Mouse (Mus musculus): ENCODE measurements at regions not wholly inside any gene's neighbourhood (a gene's known extent, or its start where the extent isn't known, plus 50 kb on each side); places are given as distances from the start of the nearest gene placed in this dataset.
"Not testable (repeated sequence)": the region's sequence is repeated elsewhere in the genome, so short reads cannot be mapped to it uniquely, and the experiment has no call there.

- DNase-seq (ENCODE audit: low spot score) = no peak
These were observed 152.6 kb upstream of the Frmd4a start for GRCm38 (mm10) chr2:3864872-3865271.

DNA sequence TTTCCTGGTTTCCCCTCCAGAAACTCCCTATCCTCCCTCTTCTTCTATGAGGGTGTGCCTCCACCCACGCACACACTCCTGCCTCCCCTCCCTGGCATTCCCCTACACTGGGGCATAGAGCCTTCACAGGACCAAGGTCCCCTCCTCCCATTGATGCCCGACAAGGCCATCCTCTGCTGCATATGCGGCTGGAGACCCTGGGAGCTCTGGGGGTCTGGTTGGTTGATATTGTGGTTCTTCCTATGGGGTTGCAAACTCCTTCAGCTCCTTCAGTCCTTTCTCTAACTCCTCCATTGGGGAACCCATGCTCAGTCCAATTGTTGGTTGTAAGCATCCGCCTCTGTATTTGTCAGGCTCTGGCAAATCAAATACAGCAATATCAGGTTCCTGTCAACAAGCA is 150.8 kb upstream of the Frmd4a start:
- DNase-seq (ENCODE audit: low spot score) = not testable (repeated sequence)

GRCm38 (mm10) chr2:3869701-3870100 is 147.8 kb upstream of the Frmd4a start:
- no peak for DNase-seq (ENCODE audit: low spot score)

DNA sequence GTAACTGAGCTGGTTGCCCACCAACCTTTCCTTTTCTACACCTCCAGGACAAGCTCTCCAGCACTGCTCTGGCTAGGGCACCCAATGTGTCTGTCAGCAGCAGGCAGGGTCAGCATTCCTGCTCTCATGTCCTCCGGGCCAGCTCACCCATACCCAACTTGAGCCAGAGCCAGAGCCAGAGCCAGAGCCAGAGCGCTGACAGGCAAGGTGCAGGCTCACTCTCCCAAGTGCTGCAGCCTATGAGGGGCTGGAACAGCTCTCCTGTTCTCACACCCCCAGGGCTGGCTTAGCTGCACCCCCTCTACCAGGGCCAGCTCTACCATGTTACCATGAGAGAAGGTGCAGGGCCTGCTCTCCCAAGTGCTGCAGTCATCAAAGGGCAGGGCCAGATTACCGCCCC is 145.8 kb upstream of the Frmd4a start:
- DNase-seq (ENCODE audit: low spot score) = no peak

- no peak for DNase-seq (ENCODE audit: low spot score)
These were observed 130.5 kb upstream of the Frmd4a start for GRCm38 (mm10) chr2:3887000-3887399.

DNA sequence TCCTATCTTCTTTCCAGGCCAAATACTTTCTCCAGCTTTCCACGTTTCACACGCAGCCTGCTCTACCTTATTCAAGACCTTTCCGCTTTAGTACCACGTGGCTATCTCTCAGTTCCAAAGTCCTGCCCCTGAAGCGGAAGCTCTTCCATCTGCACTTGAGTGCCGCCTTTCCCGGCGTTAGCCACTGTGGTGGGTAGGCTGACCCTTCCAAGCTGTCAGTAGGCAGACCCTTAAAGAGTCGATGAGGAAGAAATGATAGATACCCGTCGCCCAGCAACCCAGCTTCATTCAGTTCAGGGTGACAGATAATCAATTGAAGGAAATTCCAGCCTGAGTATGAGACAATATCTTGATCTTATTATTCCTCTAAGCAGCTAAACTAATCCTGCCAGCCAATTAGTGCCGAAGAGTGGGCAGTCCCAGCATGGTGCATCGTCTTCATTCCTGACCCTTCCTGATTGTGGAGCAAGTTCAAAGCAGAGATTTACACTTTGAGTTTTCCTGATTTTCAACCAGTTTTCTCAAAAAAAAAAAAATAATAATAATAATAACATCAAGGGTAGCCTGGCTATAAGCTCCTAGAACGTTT is 129.6 kb upstream of the Frmd4a start:
- DNase-seq (ENCODE audit: low spot score) = no peak

- DNase-seq (ENCODE audit: low spot score) = no peak
These were observed 128.1 kb upstream of the Frmd4a start for GRCm38 (mm10) chr2:3889381-3889780.

DNA sequence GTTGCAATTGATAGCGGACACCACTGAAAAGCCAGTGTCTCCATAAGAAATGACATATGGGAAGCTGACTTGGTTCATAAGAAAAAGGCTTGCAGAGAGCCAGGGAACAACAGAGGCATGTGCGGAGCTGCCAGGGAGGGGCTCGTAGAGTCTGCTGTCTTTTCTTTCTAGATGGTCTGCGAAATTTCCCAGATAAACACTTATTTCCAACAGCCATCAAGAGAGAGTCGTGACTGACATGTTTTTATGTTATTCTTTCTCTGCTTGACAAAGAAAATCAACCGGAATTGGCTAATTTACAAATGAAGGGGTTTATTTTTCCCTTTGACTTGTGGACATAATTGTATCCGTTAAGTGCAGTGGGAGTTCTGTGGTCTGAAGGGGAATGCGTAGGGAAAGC is 127.1 kb upstream of the Frmd4a start:
- DNase-seq (ENCODE audit: low spot score) = no peak

DNA sequence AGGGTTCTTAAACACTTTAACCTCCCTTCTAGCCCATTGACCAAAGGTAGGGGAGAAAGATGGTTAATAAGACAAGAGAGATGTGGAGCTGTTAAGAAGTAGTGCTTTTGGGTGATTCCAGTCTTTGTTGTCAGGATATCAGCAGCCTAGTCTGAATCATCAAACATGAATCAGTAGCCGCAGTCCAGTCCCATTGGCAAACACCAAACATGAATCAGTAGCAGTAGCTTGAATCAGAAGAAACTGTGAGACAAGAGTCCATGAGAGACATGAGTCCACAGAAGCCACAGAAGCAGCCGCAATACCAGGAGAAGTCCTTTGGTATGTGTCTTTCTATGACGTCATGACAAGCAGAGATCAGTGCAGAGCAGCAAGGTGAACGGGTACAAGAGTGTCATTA is 110.5 kb upstream of the Frmd4a start:
- DNase-seq (ENCODE audit: low spot score) = no peak

DNA sequence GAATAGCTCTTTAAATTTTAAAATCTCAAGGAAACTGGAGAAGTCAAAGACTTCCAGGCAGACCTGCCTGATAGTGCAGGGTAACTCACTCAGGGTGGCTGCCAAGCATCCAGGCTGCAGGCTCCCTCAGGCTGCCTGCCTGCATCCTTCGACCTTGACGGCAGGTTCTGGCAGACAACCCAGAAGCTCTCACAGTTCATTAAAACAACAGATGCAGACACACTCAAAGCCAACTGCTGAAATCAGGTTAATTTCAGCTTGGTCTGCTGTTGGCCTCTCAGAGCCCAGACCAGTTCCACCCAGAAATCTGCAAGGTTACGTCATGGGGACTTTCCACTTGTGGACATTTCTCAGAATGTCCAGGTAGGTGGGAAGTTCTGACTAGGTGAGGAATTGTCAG is 109.3 kb upstream of the Frmd4a start:
- DNase-seq (ENCODE audit: low spot score) = no peak

- no peak for DNase-seq (ENCODE audit: low spot score)
These were observed 107.2 kb upstream of the Frmd4a start for GRCm38 (mm10) chr2:3910086-3910891.

- no peak for DNase-seq (ENCODE audit: low spot score)
These were observed 102.4 kb upstream of the Frmd4a start for GRCm38 (mm10) chr2:3915141-3915540.

- DNase-seq (ENCODE audit: low spot score) = no peak
These were observed 101.2 kb upstream of the Frmd4a start for GRCm38 (mm10) chr2:3916365-3916764.

GRCm38 (mm10) chr2:3918156-3918555 is 99.4 kb upstream of the Frmd4a start:
- DNase-seq (ENCODE audit: low spot score) = no peak

DNA sequence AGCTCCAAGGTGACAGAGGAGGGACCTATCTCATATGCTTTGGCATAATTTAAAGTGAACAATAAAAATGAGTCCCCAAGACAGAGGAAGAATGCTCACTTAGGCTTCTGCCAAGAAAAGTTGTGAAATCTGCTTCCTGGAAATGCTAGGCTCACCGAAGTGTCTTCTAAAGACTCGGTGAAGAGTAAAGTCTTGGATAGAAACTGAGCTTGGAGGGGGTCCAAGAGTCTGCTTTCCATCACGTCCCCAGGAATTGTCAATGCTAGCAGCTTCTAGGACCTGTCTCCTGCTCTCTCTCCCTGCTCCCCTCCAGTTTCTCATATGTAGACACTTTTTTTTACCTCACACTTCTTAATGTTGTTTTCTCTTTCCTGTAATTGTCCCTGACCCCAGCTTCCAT is 97.6 kb upstream of the Frmd4a start:
- DNase-seq (ENCODE audit: low spot score) = peak; percentile 3

GRCm38 (mm10) chr2:3921084-3921483 is 96.4 kb upstream of the Frmd4a start:
- not testable (repeated sequence) for DNase-seq (ENCODE audit: low spot score)

GRCm38 (mm10) chr2:3922739-3923138 is 94.8 kb upstream of the Frmd4a start:
- no peak for DNase-seq (ENCODE audit: low spot score)

- no peak for DNase-seq (ENCODE audit: low spot score)
These were observed 92.8 kb upstream of the Frmd4a start for GRCm38 (mm10) chr2:3924696-3925095.

DNA sequence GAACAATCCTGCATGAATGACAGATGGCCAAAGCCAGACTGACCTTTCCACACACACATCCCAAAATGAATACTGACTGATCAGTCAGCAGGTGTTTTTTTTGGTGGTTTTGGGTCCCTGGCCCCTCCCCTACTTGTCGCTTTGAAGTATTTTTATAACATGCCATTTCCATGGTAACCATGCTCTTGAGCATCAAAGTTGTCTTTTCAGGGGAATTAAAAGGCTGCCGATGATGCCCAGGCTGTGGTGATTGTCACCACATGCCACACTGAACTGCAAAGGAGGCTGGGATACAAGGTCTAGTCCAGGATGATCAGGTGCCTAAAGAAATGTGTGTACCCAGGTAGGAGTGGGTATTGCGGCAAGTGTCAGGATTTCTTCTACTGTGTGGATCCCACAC is 92.3 kb upstream of the Frmd4a start:
- no peak for DNase-seq (ENCODE audit: low spot score)

GRCm38 (mm10) chr2:3926129-3926528 is 91.4 kb upstream of the Frmd4a start:
- no peak for DNase-seq (ENCODE audit: low spot score)

DNA sequence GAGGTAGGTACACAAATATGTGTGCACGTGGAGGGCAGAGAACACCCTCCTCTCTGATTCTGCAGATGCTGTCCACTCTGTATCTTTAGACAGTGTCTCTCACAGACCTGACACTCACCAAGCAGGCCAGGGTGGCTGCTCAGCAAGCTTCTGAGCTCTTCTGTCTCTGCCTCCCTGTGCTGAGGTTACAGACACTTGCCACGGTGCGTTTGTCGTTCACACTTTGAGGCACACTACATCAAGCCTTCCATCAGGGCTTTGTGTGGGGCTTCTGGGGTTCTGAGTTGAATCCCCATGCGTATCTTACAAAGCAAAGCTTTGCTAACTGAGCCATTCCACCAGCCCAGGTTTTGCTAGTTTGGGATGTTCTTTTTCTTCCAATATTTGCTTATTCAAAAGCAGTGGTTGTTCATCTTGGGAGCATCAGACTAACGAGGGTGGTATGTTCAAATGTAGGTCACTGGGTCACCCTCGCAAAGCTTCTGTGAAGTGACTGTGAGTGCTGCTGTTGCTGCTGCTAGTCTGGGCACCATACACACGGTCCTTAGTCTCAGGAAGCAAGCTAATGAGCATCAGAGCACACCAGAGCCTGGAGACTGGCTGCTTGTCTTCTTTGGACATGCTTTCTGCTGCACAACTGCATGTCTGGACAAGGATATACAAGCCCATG is 90.2 kb upstream of the Frmd4a start:
- no peak for DNase-seq (ENCODE audit: low spot score)

- DNase-seq (ENCODE audit: low spot score) = no peak
These were observed 89.7 kb upstream of the Frmd4a start for GRCm38 (mm10) chr2:3927853-3928252.

GRCm38 (mm10) chr2:3930650-3931049 is 86.9 kb upstream of the Frmd4a start:
- DNase-seq (ENCODE audit: low spot score) = no peak

Data from ovary, postnatal 14 days (tissue).